Mouse (Mus musculus) kidney, adult 2 months (tissue): ENCODE results near the gene Mprip.

Experiments used
- CTCF ChIP-seq: fragments of 200-500 bp; conservative IDR thresholded peaks from 2 replicates; pipeline ENCODE4 v1.5.1; 2011; ENCODE audit warnings: low read depth, mild to moderate bottlenecking, control low read depth, low read length, moderate library complexity, mixed read lengths; ENCODE audit not compliant: insufficient read depth, insufficient read length
- POLR2A ChIP-seq: fragments of 200-500 bp; IDR thresholded peaks from one replicate; pipeline ENCODE4 v1.6.1; 2011; ENCODE audit warnings: low read depth, low read length, control low read depth

GRCm38 (mm10) chr11:59674013-59674412 lies 12.9 kb downstream of the Mprip start:
- TF ChIP-seq CTCF: no peak
- no peak for TF ChIP-seq POLR2A
